Mouse (Mus musculus) heart, postnatal 0 days (tissue): ENCODE results near the gene Yars.

Source experiments
- CTCF ChIP-seq: IDR thresholded peaks from 2 replicates; pipeline ENCODE4 v1.5.1; 2016; ENCODE audit warnings: antibody characterized with exemption, control low read depth, low read depth
- EP300 ChIP-seq: IDR thresholded peaks from 2 replicates; pipeline ENCODE4 v1.6.1; 2016; ENCODE audit warnings: antibody characterized with exemption, low read depth

GRCm38 (mm10) chr4:129230926-129231325 is 41.4 kb downstream of the Yars start:
- TF ChIP-seq CTCF (no peak), EP300 (no peak)
